Mouse (Mus musculus): Measurements from ENCODE around the gene Slc38a4. TPM values are rescaled to one million over a fixed set of nuclear protein-coding genes. Genes with fewer than 3 reads are reported as not detected.

The Slc38a4 gene
- total RNA-seq, 1 experiment from 2014 or later: not detected

DNA sequence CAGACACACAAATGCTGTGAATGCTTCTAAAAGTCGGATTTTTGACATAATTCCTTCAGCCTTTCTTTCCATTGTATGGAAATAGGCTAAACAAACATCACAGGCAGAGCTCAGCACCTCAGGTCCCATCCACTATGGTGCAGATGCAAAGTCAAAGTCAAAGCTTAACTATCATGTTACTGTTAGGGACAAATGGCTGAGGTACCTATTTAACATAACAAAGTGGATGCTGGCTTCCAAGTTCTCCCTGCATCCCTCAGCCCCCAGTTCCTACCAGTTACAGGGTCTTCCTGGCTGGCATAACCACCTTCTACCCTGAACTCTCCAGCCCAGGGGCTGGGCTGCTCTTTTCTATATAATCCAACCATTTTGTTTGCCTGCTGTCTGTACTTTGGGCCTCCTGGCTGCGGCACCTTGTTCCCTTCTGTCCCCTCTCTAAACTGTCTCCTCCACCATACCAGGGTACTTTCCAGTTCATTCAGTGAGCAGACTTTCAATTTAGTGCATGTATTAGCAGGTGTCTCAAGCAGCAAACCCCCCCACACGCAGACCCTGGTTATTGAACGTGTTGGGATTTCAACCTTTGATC is 27.6 kb downstream of the Slc38a4 start:
- ATAC-seq (ENCODE audit: extremely low read depth, insufficient number of reproducible peaks, low FRiP score, poor library complexity, severe bottlenecking): no peak

DNA sequence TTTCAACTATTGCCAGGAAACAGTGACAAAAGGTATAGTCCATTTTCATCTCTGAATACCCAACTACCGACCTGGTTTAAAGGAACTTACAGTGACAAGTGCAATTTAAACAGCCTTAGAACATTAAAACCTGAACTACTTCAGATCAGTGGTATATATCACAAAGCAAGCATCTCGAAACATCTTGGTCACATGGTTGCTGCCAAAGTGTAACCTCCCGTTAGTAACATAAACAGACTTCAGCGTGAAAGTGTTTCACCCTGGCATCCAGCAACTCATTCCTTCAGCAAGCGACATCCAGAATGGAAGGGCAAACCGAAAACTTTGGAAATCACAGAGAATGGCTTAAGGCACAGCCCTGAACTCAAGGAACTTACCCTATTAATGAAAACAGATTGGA is 29.1 kb downstream of the Slc38a4 start:
- ATAC-seq (ENCODE audit: extremely low read depth, insufficient number of reproducible peaks, low FRiP score, poor library complexity, severe bottlenecking): no peak

DNA sequence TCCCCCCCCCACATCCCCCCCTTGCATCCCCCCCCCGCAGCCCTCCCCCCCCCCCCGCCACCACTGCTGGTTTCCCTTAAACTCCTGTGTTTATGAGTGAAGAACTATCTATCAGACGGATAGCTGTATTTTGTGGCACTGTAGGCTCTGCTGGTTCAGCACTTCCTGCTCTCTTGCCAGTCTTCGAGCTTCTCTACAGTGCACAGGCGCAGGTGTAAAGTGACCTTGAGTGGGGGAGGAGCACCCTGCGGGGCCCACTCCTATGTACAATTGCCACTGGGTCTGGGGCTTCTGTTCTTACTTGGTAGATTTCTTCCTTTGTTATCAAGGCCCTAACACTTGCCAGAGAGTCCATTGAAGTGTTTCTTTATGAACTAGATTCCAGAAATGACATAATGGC is 33.0 kb downstream of the Slc38a4 start:
- ATAC-seq (ENCODE audit: extremely low read depth, insufficient number of reproducible peaks, low FRiP score, poor library complexity, severe bottlenecking): no peak

DNA sequence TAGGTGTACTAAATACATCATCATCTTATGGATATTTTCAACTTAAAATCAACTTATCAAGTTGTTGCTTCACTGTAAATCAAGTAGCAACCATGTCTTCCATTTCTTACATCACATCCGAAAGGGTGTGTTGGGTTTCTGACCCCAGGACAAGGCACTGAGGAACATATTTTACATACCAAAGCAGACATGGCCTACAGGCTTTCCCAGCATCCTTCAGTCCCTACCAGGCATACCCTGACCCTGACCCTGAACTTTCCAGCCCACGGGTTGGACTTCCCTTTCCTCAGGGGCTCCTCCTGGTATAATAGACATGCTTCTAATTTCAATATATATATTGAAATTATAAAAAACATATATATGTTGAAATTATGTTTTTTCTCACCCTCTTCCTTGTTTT is 33.5 kb downstream of the Slc38a4 start:
- no peak for ATAC-seq (ENCODE audit: extremely low read depth, insufficient number of reproducible peaks, low FRiP score, poor library complexity, severe bottlenecking)

DNA sequence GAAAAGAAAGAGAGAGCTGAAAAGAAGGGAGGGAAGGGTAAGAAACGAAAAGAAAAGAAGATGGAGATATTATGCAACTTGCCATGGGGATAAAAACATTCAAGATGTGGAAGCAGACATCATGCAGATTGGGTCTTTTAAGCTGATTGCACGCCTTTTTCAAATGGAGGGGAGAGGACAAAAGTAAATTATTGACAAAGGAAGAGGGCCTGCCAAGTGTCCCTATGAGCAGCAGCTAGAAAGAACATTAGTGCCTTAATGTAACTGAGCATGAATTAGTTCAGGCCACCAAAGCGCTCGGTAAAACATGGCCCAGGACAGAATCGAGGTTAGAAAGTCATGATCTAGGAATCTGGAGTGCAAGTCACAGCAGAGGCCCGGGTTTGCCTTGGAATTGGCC is 35.5 kb downstream of the Slc38a4 start:
- ATAC-seq (ENCODE audit: extremely low read depth, insufficient number of reproducible peaks, low FRiP score, poor library complexity, severe bottlenecking): no peak

DNA sequence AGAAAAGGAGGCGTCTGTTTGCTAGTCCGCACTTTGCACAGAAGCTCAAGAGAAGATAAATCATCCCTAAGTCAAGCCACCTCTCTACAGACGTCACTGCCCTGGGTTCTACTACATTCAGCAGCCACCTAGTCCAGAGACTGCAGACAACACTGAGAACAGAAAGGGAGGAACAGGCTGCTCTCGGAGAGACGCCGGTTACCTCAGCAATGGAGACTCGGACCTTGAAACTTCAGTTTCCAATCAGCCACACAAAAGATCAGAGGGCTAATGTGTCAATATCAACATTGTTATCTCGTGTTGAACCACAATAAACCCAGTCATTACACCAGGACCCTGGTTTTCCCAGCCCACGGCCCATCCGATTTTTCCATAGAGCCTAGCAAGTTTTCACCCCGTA is 36.4 kb downstream of the Slc38a4 start:
- ATAC-seq (ENCODE audit: extremely low read depth, insufficient number of reproducible peaks, low FRiP score, poor library complexity, severe bottlenecking): no peak

DNA sequence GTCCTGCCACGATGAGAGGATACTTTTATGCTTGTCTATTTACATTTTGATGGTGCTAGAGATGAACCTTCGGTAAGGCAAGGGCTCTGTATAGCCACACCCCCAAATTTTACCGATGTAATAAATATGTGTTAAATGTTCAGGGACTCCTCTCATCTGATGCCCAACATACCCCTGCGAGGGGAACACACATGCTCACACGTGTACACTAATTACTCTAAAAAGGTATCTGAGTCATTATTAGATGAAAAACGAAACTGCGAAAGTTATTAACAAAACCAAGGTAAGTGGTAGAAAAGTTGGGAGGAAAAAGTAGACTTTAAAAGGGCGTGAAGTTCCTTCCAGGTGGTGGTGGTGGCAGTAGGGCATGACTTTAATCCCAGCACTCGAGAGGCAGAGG is 38.6 kb downstream of the Slc38a4 start:
- no peak for ATAC-seq (ENCODE audit: extremely low read depth, insufficient number of reproducible peaks, low FRiP score, poor library complexity, severe bottlenecking)

DNA sequence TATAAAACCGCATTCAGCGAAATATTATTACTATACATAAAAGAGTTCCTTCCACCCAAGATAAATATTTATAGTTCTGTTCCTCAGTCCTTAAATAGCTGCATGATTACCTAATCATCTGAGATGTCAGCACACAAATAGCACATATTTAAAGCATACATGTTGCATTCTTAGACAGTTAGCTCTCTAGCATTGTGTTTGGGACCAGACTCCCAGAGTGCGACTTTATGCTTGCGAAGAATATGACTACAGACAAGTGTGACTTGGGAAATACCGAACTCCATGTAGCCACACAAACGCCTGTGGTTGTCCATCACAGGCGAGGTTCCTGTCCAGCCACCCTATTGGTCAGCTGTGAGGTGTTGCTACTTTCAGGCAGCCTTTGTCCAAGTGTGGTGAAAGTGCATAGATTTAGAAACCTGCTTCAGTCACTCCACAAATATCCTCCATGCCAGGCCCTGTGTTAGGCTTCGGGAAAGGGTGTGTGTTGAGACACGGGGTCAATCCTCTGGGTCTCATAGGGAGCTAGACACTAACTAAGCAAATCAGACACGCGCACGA is 40.6 kb downstream of the Slc38a4 start:
- no peak for ATAC-seq (ENCODE audit: extremely low read depth, insufficient number of reproducible peaks, low FRiP score, poor library complexity, severe bottlenecking)

DNA sequence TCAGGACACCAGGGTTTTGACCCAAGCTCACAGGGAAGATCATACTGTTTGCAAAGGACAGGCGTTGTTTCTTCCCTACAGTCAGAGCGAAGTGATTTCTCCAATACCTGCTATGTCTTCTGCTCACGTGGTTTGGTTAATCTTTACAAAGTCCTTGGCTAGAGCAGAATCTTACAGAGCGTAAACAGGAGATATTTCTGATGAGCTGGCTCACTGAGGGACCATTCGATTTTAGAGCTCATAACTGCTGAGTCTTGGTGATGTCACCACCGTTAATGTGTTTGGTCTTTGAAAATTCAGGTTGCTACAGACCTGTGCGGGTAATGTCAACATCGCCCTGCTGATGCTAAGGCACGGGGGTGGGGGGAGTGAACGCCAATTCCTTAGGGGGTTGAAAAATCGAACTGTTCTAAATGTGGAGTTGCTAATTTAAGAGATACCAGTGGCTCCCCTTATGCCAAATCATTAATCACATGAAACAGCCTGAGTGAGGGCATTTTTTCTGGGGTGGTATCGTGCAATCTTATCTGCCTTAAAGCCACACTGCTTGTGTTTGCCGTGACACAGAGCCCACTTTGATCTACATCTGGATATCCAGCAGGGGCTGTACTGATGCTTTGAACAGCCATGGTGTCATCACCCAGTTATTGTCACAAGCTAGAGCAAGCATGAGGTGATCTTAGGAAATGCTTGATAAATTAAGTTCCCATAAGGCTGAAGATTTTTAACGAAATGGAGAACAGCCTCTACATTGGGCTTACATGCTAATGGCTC is 44.0 kb downstream of the Slc38a4 start:
- ATAC-seq (ENCODE audit: extremely low read depth, insufficient number of reproducible peaks, low FRiP score, poor library complexity, severe bottlenecking): no peak

DNA sequence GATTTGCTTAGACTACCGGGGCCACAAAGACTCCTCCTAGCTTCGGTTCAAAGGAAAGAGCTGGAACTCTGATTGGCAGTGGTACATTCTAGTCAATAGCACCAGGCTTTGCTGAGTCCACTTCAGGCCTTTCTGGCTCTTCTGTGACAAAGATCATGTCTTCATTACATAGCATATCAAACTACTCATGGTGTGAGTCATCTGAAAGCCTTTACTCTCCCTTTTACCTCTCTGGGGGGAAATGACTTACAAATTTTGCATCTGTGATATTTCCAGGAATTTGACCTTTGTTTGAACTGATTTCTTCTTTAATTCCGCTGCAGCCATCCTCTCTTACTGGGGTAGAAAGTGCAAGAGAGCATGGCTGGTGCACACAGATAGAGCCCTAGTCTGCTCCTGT is 46.5 kb downstream of the Slc38a4 start:
- no peak for ATAC-seq (ENCODE audit: extremely low read depth, insufficient number of reproducible peaks, low FRiP score, poor library complexity, severe bottlenecking)

DNA sequence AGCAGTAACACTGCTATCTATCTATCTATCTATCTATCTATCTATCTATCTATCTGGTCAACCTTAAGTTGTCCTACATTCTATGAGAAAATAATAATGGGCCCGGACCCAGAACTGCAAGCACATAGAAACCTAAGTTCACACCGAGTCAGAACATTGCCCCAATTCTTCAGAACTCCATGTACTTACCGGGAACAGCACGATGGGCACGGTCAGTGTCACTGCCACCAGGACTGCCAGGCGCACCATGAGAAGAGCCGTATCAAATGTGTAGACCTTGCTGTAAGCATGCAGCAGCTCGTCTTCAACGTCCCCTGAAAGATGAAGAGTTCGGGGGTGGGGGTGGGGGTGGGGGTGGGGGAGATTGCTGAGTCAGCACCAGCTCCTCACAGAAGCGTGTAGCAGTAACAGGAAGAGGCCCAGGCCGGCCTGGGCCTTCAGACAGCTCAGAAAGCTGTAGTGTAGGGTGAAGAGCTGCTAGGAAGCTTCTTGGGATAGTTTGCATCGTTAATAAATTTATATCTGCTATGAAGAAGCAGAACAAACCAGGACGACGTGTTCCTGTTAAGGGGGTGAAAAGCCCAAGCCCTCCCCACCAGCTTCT is 50.0 kb downstream of the Slc38a4 start:
- ATAC-seq (ENCODE audit: extremely low read depth, insufficient number of reproducible peaks, low FRiP score, poor library complexity, severe bottlenecking): no peak

DNA sequence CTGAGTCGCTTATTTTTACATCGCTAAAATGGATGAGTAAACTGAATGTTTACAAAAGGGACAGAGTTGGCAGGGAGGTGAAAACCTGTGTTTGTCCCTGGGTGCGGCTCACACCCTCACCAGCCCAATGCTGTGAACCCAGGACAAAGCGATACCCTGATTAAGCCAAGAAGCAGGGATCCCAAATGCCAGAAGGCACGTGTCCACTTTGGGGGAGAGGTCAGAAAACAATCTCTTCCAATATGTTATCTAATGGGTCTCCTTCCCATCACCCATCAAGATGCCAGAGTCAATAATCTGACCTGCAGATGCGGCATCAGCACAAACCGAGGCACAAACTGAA is 51.3 kb downstream of the Slc38a4 start:
- ATAC-seq (ENCODE audit: extremely low read depth, insufficient number of reproducible peaks, low FRiP score, poor library complexity, severe bottlenecking): no peak

DNA sequence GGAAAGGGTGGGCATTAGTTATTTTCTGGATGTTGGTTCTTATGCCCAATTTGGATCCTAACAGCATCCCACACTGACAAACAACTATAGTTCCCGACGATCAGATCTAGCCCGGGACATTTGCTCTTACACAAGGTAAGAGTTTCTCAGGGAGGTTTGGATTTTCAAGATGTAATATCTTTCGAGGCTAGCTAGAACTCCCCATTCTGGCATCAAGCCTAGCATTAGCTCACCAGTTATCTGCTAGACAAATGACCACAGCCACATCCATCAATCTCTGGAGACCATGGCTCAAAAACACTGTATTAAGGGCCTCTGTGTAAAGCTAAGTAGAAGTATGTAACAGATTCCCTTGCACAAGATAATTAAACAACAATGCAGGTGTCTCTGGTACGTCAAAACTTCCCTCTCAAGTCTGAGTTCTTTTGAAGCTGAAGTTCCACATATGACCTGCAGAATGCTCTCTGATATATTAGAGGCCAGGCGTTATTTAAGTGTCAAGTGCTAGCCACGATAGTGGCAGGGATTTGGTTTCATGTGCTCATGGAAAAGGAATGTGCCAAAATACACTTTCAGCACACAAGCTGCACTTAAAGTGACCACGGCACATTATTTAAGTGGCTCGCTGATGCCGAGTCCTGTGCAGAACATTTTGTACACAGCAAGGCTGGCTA is 51.8 kb downstream of the Slc38a4 start:
- no peak for ATAC-seq (ENCODE audit: extremely low read depth, insufficient number of reproducible peaks, low FRiP score, poor library complexity, severe bottlenecking)

DNA sequence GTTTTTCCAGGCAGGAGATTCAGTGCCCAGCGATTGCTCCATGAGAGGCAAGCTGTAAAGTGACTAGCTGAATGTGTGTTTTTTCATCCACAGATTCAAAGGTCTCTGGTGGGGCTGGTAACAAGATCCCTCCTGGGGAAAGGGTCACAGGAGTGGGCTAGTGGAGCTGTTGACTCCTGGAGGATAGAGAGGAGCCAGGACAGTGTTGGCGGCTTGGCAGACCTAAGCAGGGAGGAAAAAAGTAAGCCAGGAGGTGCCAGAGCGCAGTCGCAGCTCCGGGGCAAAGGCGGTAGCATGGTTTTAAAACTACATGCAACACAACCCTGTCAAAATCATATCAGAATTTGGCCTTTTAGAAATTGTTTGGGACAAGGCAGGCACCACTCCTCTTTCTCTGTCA is 52.6 kb downstream of the Slc38a4 start:
- ATAC-seq (ENCODE audit: extremely low read depth, insufficient number of reproducible peaks, low FRiP score, poor library complexity, severe bottlenecking): no peak

DNA sequence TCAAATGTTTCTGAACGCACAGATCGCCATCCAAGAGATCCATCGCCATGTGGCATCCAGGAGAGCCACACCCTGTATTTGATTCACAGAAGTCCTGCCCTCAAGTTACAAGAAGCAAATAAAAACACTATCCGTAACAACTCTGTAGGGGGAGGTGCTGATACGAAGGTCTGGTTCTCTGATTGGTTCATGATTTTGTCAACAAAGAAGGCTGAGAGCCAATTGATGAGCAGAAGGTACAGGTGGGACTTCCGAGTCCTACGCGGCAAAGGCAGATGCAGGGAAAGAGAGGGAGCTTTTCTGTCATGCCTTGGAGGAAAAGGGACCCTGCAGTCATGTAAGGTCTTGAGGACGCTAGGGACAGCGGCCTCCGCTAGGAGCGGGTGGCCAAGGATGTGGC is 53.0 kb downstream of the Slc38a4 start:
- no peak for ATAC-seq (ENCODE audit: extremely low read depth, insufficient number of reproducible peaks, low FRiP score, poor library complexity, severe bottlenecking)

DNA sequence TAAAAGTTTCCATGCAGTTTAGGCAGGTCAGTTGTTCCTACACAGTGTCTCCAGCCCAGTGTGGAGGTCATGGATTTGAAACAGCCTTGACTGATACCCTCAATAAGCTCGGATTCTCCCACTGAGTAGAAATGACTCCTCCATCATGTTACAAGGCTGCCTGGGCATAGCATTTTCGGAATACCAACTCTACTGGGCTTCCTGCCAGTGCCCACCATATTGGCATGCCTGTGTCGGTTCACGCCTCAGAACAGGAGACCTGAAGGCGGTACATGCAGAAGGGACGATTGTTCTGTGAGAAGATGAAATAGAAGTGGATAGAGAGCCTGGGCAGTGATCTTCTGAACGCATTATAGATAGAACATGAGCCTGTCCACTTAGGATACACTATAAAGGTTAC is 53.9 kb downstream of the Slc38a4 start:
- ATAC-seq (ENCODE audit: extremely low read depth, insufficient number of reproducible peaks, low FRiP score, poor library complexity, severe bottlenecking): no peak

DNA sequence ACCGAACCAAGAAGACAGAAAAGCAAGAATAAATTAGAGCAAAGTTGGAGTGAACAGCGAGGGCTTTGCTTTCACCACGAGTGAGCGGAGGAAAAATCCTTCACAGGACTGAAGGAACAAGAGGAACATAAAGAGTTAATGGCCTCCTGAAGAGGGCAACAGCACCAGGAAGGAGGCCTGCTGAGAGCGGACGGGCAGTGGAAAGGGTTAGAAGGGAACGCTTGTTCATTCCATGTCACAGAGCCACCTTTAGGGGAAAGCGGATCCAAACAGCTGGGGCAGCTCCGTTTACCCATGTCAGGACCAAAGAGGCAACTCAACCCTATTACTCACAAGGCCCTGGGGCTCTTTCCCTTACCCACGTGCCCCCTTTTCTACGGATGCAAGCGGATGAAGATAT is 54.3 kb downstream of the Slc38a4 start:
- no peak for ATAC-seq (ENCODE audit: extremely low read depth, insufficient number of reproducible peaks, low FRiP score, poor library complexity, severe bottlenecking)

DNA sequence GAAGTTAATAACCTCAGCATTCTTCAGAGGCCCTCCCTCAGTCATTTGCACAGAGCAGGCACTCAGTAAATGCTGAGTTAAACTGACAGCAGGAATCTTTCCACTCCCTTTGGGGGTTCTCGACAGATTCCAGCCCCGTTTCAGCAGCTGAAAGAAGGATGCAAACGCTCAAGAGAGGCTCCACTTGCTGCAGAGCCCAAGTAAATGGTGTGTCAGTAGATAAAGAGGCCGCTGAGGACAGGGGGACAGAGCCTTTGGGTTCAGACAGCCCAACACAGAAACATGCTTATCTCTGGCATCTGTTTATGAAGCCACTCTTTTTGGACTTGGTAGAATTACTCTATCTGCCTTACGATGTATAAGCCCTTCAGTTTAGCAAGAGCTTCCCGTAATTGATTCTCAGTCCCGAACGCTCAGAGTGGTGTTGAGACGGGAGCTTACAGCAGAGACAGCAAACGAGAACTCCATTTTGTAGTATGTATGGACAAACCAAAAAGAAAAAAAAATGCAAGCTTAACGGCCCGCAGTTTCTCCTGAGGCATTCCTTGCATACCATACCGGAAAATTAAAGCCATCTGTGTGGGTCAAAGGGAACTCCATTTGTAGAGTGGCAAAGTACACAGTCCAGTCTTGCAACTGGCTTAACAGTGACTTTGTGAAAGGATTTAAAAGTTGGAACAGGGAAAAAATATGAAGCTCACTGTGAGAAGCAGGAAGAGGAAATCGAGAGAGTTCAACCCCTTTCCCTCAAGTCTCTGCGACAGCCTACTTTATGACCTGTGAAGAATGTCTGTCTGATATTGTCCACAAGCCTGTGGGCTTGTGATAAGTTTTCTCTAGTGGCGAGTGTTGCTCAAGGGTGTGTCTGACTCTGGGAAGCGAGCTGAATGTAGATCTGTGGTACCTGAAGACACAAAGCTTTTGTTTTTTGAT is 55.2 kb downstream of the Slc38a4 start:
- ATAC-seq (ENCODE audit: extremely low read depth, insufficient number of reproducible peaks, low FRiP score, poor library complexity, severe bottlenecking): no peak

DNA sequence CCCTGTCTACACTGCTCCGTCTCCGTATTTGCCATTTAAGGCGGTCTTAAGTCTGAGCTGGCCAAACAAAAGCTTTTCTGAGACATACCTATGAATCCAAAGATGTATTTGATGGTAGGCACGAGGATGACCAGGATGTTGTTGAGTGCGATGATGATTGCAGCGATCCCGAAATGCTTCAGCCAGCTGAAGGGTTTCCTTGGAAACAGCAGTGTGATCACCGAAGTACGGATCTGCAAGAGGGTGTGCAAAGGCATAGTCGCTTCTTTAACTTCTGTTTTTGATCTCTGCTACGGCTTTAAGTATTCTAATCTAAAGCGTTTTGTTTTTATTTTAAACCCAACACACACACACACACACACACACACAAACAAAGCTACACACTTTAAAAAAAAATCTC is 56.4 kb downstream of the Slc38a4 start:
- ATAC-seq (ENCODE audit: extremely low read depth, insufficient number of reproducible peaks, low FRiP score, poor library complexity, severe bottlenecking): no peak
